Mouse (Mus musculus) megakaryocyte, embryonic 14.5 days (primary cell): ENCODE results near the gene BC004004.

Source experiments
- FLI1 ChIP-seq: IDR thresholded peaks from 2 replicates; pipeline ENCODE4 v1.6.1; 2012; ENCODE audit warnings: low read length, inconsistent platforms, mixed read lengths
- GATA1 ChIP-seq: IDR thresholded peaks from 3 replicates; pipeline ENCODE4 v1.6.1; 2012; ENCODE audit warnings: mixed read lengths, low read length, inconsistent platforms, borderline replicate concordance

DNA sequence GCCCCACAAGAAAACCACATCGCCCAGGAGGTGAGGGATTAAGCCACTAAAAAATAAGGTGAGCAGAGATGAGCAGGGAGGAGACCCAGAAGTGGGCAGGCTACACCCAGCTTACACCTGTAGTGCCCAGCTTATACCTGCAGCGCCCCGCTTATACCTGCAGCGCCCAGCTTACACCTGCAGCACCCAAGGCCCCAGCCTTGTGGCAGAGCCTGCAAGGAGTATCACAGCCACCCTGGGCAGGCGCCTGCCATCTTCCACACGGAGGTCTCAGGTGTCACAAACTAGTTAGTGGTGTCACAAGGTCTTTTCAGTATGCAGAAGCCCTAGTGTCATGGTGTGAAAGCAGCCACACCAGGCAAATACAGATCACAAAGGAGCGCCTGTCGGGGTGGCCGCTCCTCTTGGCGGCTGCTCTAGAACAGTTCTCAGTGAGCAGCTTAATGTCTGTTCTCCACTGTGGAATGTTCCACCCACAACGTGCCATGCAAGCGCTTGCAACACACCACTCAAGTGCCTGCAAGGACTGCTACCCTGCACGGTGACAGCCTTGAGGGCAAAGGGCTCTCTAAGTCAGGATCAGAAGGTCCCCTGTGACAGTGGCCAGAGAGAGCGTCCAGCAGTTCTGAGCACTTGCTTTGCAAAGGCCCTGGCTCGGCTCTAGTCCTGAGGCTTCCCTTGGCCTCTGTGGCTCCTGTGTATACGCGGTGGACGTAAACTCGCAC is 67.8 kb downstream of the BC004004 start:
- TF ChIP-seq GATA1 (no peak), FLI1 (no peak)
